Mouse (Mus musculus): ENCODE results near the gene Edf1. TPM values are rescaled to one million over a fixed set of nuclear protein-coding genes. Genes with fewer than 3 reads are reported as not detected.

Edf1 gene
- polyA plus RNA-seq (2012; rRNA removed) = 270 and 276 TPM in 2 replicates

DNA sequence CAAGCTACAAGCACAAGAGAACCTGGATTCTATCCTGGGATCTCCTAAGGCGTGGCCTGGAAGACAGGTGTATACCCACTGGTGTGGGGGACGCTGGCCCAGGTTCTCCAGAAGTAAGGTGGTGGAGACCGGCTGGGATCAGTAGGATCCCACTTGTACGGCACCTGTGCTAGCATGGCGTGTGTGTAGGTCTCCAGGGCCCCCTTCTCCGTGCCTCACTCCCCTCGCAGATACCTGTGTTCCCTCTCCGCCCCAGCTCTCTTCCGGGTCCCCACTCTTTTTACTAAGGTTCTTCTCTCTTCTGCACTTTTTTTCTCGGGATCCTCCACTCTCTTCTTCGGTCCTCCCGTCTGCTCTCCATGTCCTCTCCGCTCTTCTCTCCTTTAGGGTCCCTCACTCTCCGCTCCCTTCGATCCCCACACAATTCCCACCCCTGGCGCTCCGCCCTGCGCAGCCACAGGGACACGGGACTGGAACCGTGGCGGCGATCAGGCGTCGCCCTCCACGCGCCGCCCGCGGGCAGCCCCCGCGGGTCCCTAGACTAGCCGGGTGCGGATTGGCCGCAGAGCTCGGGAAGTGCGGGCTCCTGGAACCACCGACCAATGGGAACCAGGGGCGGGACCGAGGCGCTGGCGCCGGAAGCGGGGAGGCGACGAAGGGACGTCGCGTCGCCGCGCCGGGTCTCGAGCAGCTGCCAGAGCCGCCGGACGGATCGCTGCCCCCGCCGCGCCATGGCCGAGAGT lies at the start of gene Edf1:
Gene Edf1 (plus strand): TSS at position 627 of the 743 bp plus-strand sequence.
- TF ChIP-seq CTCF (IDR thresholded peaks at IDR 0.05; ENCODE audit: extremely low read depth, insufficient read depth, low read length) (no peak), POLR2A (IDR thresholded peaks at IDR 0.05; ENCODE audit: extremely low read depth, insufficient read depth, low read length) (peak; percentile 34; the same call in 1 of the 2 replicates)
- Histone ChIP-seq H3K27ac (ENCODE audit: insufficient read depth, low read length) (peak within 1 kb of the TSS; percentile 76), H3K4me1 (ENCODE audit: control insufficient read depth, insufficient read depth, low read length) (peaks cover 5% of the 10 kb centered on the region; the same call in 1 of the 2 replicates), H3K4me3 (ENCODE audit: insufficient read depth, low read length) (peak within 1 kb of the TSS; percentile 94)

- Histone ChIP-seq H3K27ac (ENCODE audit: insufficient read depth, low read length) (no peak overlapping the region), H3K4me3 (ENCODE audit: insufficient read depth, low read length) (no peak overlapping the region), H3K4me1 (ENCODE audit: control insufficient read depth, insufficient read depth, low read length) (no peaks in the 10 kb centered on the region)
- TF ChIP-seq POLR2A (IDR thresholded peaks at IDR 0.05; ENCODE audit: extremely low read depth, insufficient read depth, low read length) (no peak), CTCF (IDR thresholded peaks at IDR 0.05; ENCODE audit: extremely low read depth, insufficient read depth, low read length) (peak; percentile 29; the same call in 1 of the 2 replicates)
Measured at GRCm38 (mm10) chr2:25509912-25510311, 47.7 kb upstream of the Edf1 start.

- Histone ChIP-seq H3K4me1 (ENCODE audit: control insufficient read depth, insufficient read depth, low read length) (no peaks in the 10 kb centered on the region), H3K4me3 (ENCODE audit: insufficient read depth, low read length) (no peak overlapping the region), H3K27ac (ENCODE audit: insufficient read depth, low read length) (no peak overlapping the region)
- TF ChIP-seq CTCF (IDR thresholded peaks at IDR 0.05; ENCODE audit: extremely low read depth, insufficient read depth, low read length) (no peak), POLR2A (IDR thresholded peaks at IDR 0.05; ENCODE audit: extremely low read depth, insufficient read depth, low read length) (no peak)
Measured at GRCm38 (mm10) chr2:25526510-25527302, 30.9 kb upstream of the Edf1 start.

DNA sequence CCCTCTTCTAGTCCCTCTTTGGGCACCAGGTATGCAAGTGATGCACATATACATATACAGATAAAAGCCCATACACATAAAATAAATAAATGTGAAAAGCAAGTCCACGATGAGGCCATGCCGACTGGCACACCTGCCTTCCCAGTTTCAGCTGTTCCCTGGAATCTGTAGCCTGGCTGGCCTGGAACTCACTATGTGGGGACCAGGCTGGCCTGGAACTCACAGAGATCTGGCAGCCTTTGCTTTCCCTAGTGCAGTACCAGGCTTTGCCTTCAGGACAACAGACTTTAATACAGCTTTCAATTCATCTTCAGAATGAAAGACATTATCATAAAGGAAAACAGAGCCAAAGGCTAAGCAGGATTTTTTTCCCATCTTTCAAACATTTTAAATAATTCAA lies 23.9 kb upstream of the Edf1 start:
- Histone ChIP-seq H3K27ac (ENCODE audit: insufficient read depth, low read length) (no peak overlapping the region), H3K4me3 (ENCODE audit: insufficient read depth, low read length) (no peak overlapping the region), H3K4me1 (ENCODE audit: control insufficient read depth, insufficient read depth, low read length) (no peaks in the 10 kb centered on the region)
- TF ChIP-seq POLR2A (IDR thresholded peaks at IDR 0.05; ENCODE audit: extremely low read depth, insufficient read depth, low read length) = no peak
- TF ChIP-seq CTCF (IDR thresholded peaks at IDR 0.05; ENCODE audit: extremely low read depth, insufficient read depth, low read length) = no peak

- Histone ChIP-seq H3K27ac (ENCODE audit: insufficient read depth, low read length) (no peak overlapping the region), H3K4me3 (ENCODE audit: insufficient read depth, low read length) (no peak overlapping the region), H3K4me1 (ENCODE audit: control insufficient read depth, insufficient read depth, low read length) (no peaks in the 10 kb centered on the region)
- TF ChIP-seq CTCF (IDR thresholded peaks at IDR 0.05; ENCODE audit: extremely low read depth, insufficient read depth, low read length) (no peak), POLR2A (IDR thresholded peaks at IDR 0.05; ENCODE audit: extremely low read depth, insufficient read depth, low read length) (no peak)
Measured at GRCm38 (mm10) chr2:25534178-25534865, 23.3 kb upstream of the Edf1 start.

GRCm38 (mm10) chr2:25534866-25535182 lies 22.8 kb upstream of the Edf1 start:
- no peak overlapping the region for H3K27ac ChIP-seq (ENCODE audit: insufficient read depth, low read length)
- TF ChIP-seq POLR2A (IDR thresholded peaks at IDR 0.05; ENCODE audit: extremely low read depth, insufficient read depth, low read length) = no peak
- TF ChIP-seq CTCF (IDR thresholded peaks at IDR 0.05; ENCODE audit: extremely low read depth, insufficient read depth, low read length) = no peak
- no peaks in the 10 kb centered on the region for H3K4me1 ChIP-seq (ENCODE audit: control insufficient read depth, insufficient read depth, low read length)
- H3K4me3 ChIP-seq (ENCODE audit: insufficient read depth, low read length) = no peak overlapping the region

GRCm38 (mm10) chr2:25536531-25536930 lies 21.1 kb upstream of the Edf1 start:
- H3K27ac ChIP-seq (ENCODE audit: insufficient read depth, low read length) = no peak overlapping the region

DNA sequence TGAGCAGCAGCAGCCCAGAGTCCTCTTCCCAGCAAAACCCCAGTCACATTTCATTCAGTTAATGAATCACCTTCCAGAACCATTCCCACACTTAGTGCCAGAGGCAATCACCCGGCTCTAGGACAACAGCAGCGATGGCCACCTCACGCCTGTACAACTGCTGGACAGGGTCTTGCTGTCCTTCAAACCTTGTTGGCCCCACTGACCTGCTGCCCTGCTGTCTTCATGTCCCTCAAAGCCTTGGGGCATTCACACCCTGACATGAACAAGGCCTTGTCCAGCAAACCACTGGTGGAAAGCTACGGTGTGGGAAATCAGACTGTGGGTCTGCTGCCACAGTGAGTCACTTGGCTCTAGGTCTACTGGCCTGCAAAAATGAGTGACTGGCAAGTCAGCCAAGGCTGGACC lies 17.1 kb upstream of the Edf1 start:
- no peak overlapping the region for H3K4me3 ChIP-seq (ENCODE audit: insufficient read depth, low read length)
- TF ChIP-seq POLR2A (IDR thresholded peaks at IDR 0.05; ENCODE audit: extremely low read depth, insufficient read depth, low read length) = no peak
- no peak for TF ChIP-seq CTCF (IDR thresholded peaks at IDR 0.05; ENCODE audit: extremely low read depth, insufficient read depth, low read length)
- no peaks in the 10 kb centered on the region for H3K4me1 ChIP-seq (ENCODE audit: control insufficient read depth, insufficient read depth, low read length)
- H3K27ac ChIP-seq (ENCODE audit: insufficient read depth, low read length) = no peak overlapping the region

More at GRCm38 (mm10) chr2:25536531-25536930, 21.1 kb upstream of the Edf1 start:
- TF ChIP-seq CTCF (IDR thresholded peaks at IDR 0.05; ENCODE audit: extremely low read depth, insufficient read depth, low read length) = no peak
- TF ChIP-seq POLR2A (IDR thresholded peaks at IDR 0.05; ENCODE audit: extremely low read depth, insufficient read depth, low read length) = no peak
- Histone ChIP-seq H3K4me3 (ENCODE audit: insufficient read depth, low read length) (no peak overlapping the region), H3K4me1 (ENCODE audit: control insufficient read depth, insufficient read depth, low read length) (no peaks in the 10 kb centered on the region)

DNA sequence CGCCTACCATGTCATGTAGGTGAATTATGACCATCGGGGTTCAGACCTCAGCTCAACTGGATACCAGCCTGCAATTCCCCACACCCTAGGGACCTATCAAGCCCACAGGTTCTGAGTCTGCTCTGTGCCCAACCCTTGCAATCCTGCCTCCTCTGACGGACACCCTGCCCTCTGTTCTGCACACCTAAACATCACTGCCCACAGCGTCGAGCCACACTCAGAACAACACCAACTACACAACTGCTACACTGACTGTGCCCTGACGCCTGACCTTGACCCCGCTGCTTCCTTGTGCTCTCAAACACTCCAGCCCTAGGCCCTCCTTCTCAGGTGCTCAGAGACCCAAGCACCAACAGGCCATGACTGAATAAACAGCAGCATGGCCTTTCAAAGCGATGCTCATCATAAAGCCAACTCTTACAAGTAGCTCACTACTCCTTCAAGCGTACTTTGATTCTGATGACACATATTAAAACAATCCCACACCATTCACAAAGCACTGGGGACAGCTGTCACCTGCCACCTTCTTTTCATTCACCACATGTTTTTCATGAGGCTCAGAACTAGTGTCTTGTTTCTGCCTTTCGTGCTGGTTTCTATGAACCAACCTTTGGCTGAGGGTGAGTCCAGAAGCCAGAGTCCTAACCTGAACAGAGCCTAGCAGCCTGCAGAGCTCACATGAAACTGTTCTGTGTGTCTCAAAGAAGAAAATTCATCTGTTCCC lies 15.8 kb upstream of the Edf1 start:
- TF ChIP-seq CTCF (IDR thresholded peaks at IDR 0.05; ENCODE audit: extremely low read depth, insufficient read depth, low read length) (no peak), POLR2A (IDR thresholded peaks at IDR 0.05; ENCODE audit: extremely low read depth, insufficient read depth, low read length) (no peak)
- no peak overlapping the region for H3K27ac ChIP-seq (ENCODE audit: insufficient read depth, low read length)
- H3K4me3 ChIP-seq (ENCODE audit: insufficient read depth, low read length) = no peak overlapping the region
- H3K4me1 ChIP-seq (ENCODE audit: control insufficient read depth, insufficient read depth, low read length) = no peaks in the 10 kb centered on the region

Data from cortical plate, adult 2 months (tissue).